Mouse (Mus musculus) ES-E14 (cell line): Measurements from ENCODE around the gene Vmn1r88.

ENCODE experiments used
- CHD2 ChIP-seq: IDR thresholded peaks from 2 replicates; pipeline ENCODE4 v1.6.1; 2014; ENCODE audit warnings: mild to moderate bottlenecking, low read depth, low read length, inconsistent platforms
- HCFC1 ChIP-seq: IDR thresholded peaks from 2 replicates; pipeline ENCODE4 v1.6.1; 2012; ENCODE audit warnings: low read length, inconsistent platforms, borderline replicate concordance; ENCODE audit not compliant: insufficient read depth
- ZC3H11A ChIP-seq: IDR thresholded peaks from 2 replicates; pipeline ENCODE4 v1.6.1; 2012; ENCODE audit warnings: low read depth, mild to moderate bottlenecking, inconsistent platforms, low read length, borderline replicate concordance
- ZNF384 ChIP-seq: IDR thresholded peaks from 2 replicates; pipeline ENCODE4 v1.6.1; 2012; ENCODE audit warnings: low read depth, low read length, inconsistent platforms

- TF ChIP-seq ZC3H11A (no peak), ZNF384 (no peak), HCFC1 (no peak), CHD2 (no peak)
Observed at GRCm38 (mm10) chr7:13159268-13159667, at the start of gene Vmn1r88.
